Mouse (Mus musculus): ENCODE measurements at regions not wholly inside any gene's neighbourhood (a gene's known extent, or its start where the extent isn't known, plus 50 kb on each side); places are given as distances from the start of the nearest gene placed in this dataset.
A peak's percentile ranks its signal among the peaks of the same experiment; 100 is the strongest.
"Not testable (repeated sequence)": the region's sequence is repeated elsewhere in the genome, so short reads cannot be mapped to it uniquely, and the experiment has no call there.

- peak in 1 of 2 experiments; percentile 73 for DNase-seq (ENCODE audit: low spot score in 2 of 2)
Measured at GRCm38 (mm10) chr2:147307488-147308386, 54.0 kb upstream of the Pax1 start.

- no peak for DNase-seq (ENCODE audit: low spot score in 2 of 2)
Measured at GRCm38 (mm10) chr2:147306728-147307127, 55.0 kb upstream of the Pax1 start.

- peak in 1 of 2 experiments; percentile 67 for DNase-seq (ENCODE audit: low spot score in 2 of 2)
Measured at GRCm38 (mm10) chr2:147305262-147305661, 56.5 kb upstream of the Pax1 start.

GRCm38 (mm10) chr2:147300503-147300902, 61.2 kb upstream of the Pax1 start:
- DNase-seq (ENCODE audit: low spot score in 2 of 2) = no peak

- no peak for DNase-seq (ENCODE audit: low spot score in 2 of 2)
Measured at GRCm38 (mm10) chr2:147299359-147299758, 62.4 kb upstream of the Pax1 start.

- DNase-seq (ENCODE audit: low spot score in 2 of 2) = peak; percentile 57 to 85
Measured at GRCm38 (mm10) chr2:147298499-147298896, 63.2 kb upstream of the Pax1 start.

- peak in 1 of 2 experiments; percentile 9 for DNase-seq (ENCODE audit: low spot score in 2 of 2)
Measured at GRCm38 (mm10) chr2:147297876-147298498, 63.7 kb upstream of the Pax1 start.

- not testable (repeated sequence) for DNase-seq (ENCODE audit: low spot score in 2 of 2)
Measured at GRCm38 (mm10) chr2:147294926-147295325, 66.8 kb upstream of the Pax1 start.

GRCm38 (mm10) chr2:147293294-147293688, 68.4 kb upstream of the Pax1 start:
- DNase-seq (ENCODE audit: low spot score in 2 of 2) = no peak

GRCm38 (mm10) chr2:147292387-147293293, 69.1 kb upstream of the Pax1 start:
- no peak for DNase-seq (ENCODE audit: low spot score in 2 of 2)

- DNase-seq (ENCODE audit: low spot score in 2 of 2) = no peak
Measured at GRCm38 (mm10) chr2:147283390-147283789, 78.3 kb upstream of the Pax1 start.

GRCm38 (mm10) chr2:147277636-147278035, 83.6 kb upstream of the Nkx2-2 start:
- DNase-seq (ENCODE audit: low spot score in 2 of 2) = no peak

- DNase-seq (ENCODE audit: low spot score in 2 of 2) = no peak
Measured at GRCm38 (mm10) chr2:147269171-147269570, 75.1 kb upstream of the Nkx2-2 start.

- DNase-seq (ENCODE audit: low spot score in 2 of 2) = no peak
Measured at GRCm38 (mm10) chr2:147267901-147268300, 73.9 kb upstream of the Nkx2-2 start.

GRCm38 (mm10) chr2:147267257-147267656, 73.2 kb upstream of the Nkx2-2 start:
- no peak for DNase-seq (ENCODE audit: low spot score in 2 of 2)

GRCm38 (mm10) chr2:147256696-147257095, 62.7 kb upstream of the Nkx2-2 start:
- peak in 1 of 2 experiments; percentile 61 for DNase-seq (ENCODE audit: low spot score in 2 of 2)

- no peak for DNase-seq (ENCODE audit: low spot score in 2 of 2)
Measured at GRCm38 (mm10) chr2:147254944-147255343, 60.9 kb upstream of the Nkx2-2 start.

- DNase-seq (ENCODE audit: low spot score in 2 of 2) = no peak
Measured at GRCm38 (mm10) chr2:147254137-147254536, 60.1 kb upstream of the Nkx2-2 start.

GRCm38 (mm10) chr2:147247981-147248514, 54.0 kb upstream of the Nkx2-2 start:
- DNase-seq (ENCODE audit: low spot score in 2 of 2) = no peak

GRCm38 (mm10) chr2:147247238-147247637, 53.2 kb upstream of the Nkx2-2 start:
- no peak for DNase-seq (ENCODE audit: low spot score in 2 of 2)

GRCm38 (mm10) chr2:147244406-147244805, 50.4 kb upstream of the Nkx2-2 start:
- DNase-seq (ENCODE audit: low spot score in 2 of 2) = no peak

All from left cerebral cortex, adult 9 months (tissue).